Comparison of ENCODE assay signal across 30 mouse cellular contexts in the genomic region with DNA sequence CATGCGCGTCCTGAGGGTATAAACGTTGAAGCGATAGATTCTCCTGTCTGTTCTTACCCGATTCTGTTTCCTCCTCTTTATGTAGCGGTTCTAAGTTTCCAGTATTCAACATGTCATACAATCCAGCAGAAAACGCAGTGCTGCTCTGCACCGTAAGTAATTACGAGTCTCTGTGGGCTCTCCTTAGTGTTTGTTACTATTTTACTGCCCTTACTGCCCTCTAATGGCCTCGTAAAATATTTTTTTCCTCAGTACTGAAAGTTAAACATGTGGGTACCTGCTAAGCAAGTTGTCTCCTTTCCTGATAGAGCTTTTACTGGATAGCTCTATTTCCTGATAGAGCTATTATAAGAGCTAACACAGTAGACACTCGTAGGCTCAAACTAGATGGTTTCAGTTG. TPM values are rescaled to one million over a fixed set of nuclear protein-coding genes. Genes with fewer than 3 reads are reported as not detected.
DNase-seq lines count a peak whose midpoint lies in the region; ATAC-seq and TF ChIP-seq lines count a peak whose summit lies in the region.
"Had no signal": no experiment of that assay in that cellular context is flagged by ENCODE, and none has a peak within 500 bp of the region (broad histone marks: within the 10 kb centered on the region; RNA-seq: fewer than 3 reads in every experiment).

No protein-coding gene starts in this region.

- no peak for TF ChIP-seq POLR2A in heart, adult 2 months (IDR thresholded peaks at IDR 0.05; ENCODE audit: insufficient read depth, low read depth, low read length)

- DNase-seq in heart, adult 2 months, result no peak
- no peak for DNase-seq in heart, postnatal 25 days (ENCODE audit: low spot score)
- DNase-seq in kidney, adult 9 months, result peak; percentile 25
- peak; percentile 8 for DNase-seq in midbrain, postnatal 0 days (ENCODE audit: low spot score)
- DNase-seq in midbrain, embryonic 10.5 days (ENCODE audit: low spot score), result no peak
- DNase-seq in stomach, postnatal 0 days (ENCODE audit: low spot score), result no peak
- DNase-seq: adrenal gland, adult 2 months; cerebellum, adult 18-20 months; cerebellum, postnatal 14 days; gastrocnemius, postnatal 14 days; heart, adult 11 months; kidney, adult 8-10 months; kidney, postnatal 4 days; layer of hippocampus, adult 9-11 months; liver; lung, postnatal 10 days; thymus, postnatal 25 days had no signal

- no peaks in the 10 kb centered on the region for H3K27me3 ChIP-seq in heart, adult 2 months (ENCODE audit: control insufficient read depth, insufficient read depth, low read length)
- H3K27me3 ChIP-seq in kidney, embryonic 15.5 days, result no peaks in the 10 kb centered on the region
- H3K27me3 ChIP-seq in midbrain, postnatal 0 days (ENCODE audit: insufficient read depth, low read length), result no peaks in the 10 kb centered on the region
- no peaks in the 10 kb centered on the region for H3K27me3 ChIP-seq in midbrain, embryonic 10.5 days (ENCODE audit: low read depth, poor library complexity, severe bottlenecking)
- no peaks in the 10 kb centered on the region for H3K27me3 ChIP-seq in stomach, postnatal 0 days (ENCODE audit: control insufficient read depth, insufficient read depth, low read length)
- H3K27me3 ChIP-seq: forebrain, embryonic 12.5 days; heart, embryonic 13.5 days; liver, embryonic 15.5 days; midbrain, embryonic 12.5 days; neural tube, embryonic 12.5 days had no signal

- H3K4me3 ChIP-seq in heart, adult 2 months, result no peak overlapping the region
- no peak overlapping the region for H3K4me3 ChIP-seq in kidney, embryonic 15.5 days (replicated peaks)
- H3K4me3 ChIP-seq in midbrain, postnatal 0 days (ENCODE audit: low read depth, low read length), result no peak overlapping the region
- no peak overlapping the region for H3K4me3 ChIP-seq in midbrain, embryonic 10.5 days
- no peak overlapping the region for H3K4me3 ChIP-seq in stomach, postnatal 0 days (ENCODE audit: low read depth, low read length)
- H3K4me3 ChIP-seq: forebrain, embryonic 12.5 days; heart, embryonic 13.5 days; left cerebral cortex, adult 2 months; liver, embryonic 15.5 days; midbrain, embryonic 12.5 days; neural tube, embryonic 12.5 days had no signal

- H3K27ac ChIP-seq in heart, adult 2 months, result no peak overlapping the region
- H3K27ac ChIP-seq in kidney, embryonic 15.5 days, result no peak overlapping the region
- no peak overlapping the region for H3K27ac ChIP-seq in midbrain, postnatal 0 days (ENCODE audit: low read depth, low read length)
- H3K27ac ChIP-seq in midbrain, embryonic 10.5 days (replicated peaks), result no peak overlapping the region
- H3K27ac ChIP-seq in stomach, postnatal 0 days (replicated peaks), result no peak overlapping the region
- H3K27ac ChIP-seq: forebrain, embryonic 12.5 days; heart, embryonic 13.5 days; left cerebral cortex, adult 2 months; liver, embryonic 15.5 days; midbrain, embryonic 12.5 days; neural tube, embryonic 12.5 days had no signal

- H3K9ac ChIP-seq in heart, adult 2 months (ENCODE audit: low read depth, low read length), result no peak overlapping the region
- H3K9ac ChIP-seq in kidney, embryonic 15.5 days, result no peak overlapping the region
- no peak overlapping the region for H3K9ac ChIP-seq in midbrain, postnatal 0 days (replicated peaks; ENCODE audit: low read length, poor library complexity, severe bottlenecking)
- H3K9ac ChIP-seq in stomach, postnatal 0 days (ENCODE audit: low read length), result no peak overlapping the region
- H3K9ac ChIP-seq: forebrain, embryonic 12.5 days; heart, embryonic 13.5 days; liver, embryonic 15.5 days; midbrain, embryonic 12.5 days; neural tube, embryonic 12.5 days had no signal

- H3K4me2 ChIP-seq in kidney, embryonic 15.5 days, result no peak overlapping the region
- no peak overlapping the region for H3K4me2 ChIP-seq in midbrain, postnatal 0 days (ENCODE audit: low read depth, low read length, poor library complexity, severe bottlenecking)
- H3K4me2 ChIP-seq in stomach, postnatal 0 days (replicated peaks; ENCODE audit: low read depth), result no peak overlapping the region
- H3K4me2 ChIP-seq: forebrain, embryonic 12.5 days; heart, embryonic 13.5 days; liver, embryonic 15.5 days; midbrain, embryonic 12.5 days; neural tube, embryonic 12.5 days had no signal

- H3K9me3 ChIP-seq in kidney, embryonic 15.5 days (replicated peaks), result no peaks in the 10 kb centered on the region
- H3K9me3 ChIP-seq in midbrain, postnatal 0 days (ENCODE audit: low read length), result no peaks in the 10 kb centered on the region
- H3K9me3 ChIP-seq in midbrain, embryonic 10.5 days (replicated peaks), result no peaks in the 10 kb centered on the region
- H3K9me3 ChIP-seq in stomach, postnatal 0 days (ENCODE audit: control insufficient read depth, low read length), result no peaks in the 10 kb centered on the region
- H3K9me3 ChIP-seq: forebrain, embryonic 12.5 days; heart, embryonic 13.5 days; liver, embryonic 15.5 days; midbrain, embryonic 12.5 days; neural tube, embryonic 12.5 days had no signal

- H3K79me2 ChIP-seq in heart, adult 2 months (replicated peaks; ENCODE audit: control insufficient read depth, insufficient read depth, low read length), result no peaks in the 10 kb centered on the region

- intact Hi-C loops in heart, adult 2 months (cut with DNase I), result no loop called here
- intact Hi-C loops in heart, postnatal 25 days (cut with DNase I), result no loop called here

- no peak for TF ChIP-seq EP300 in heart, adult 2 months (IDR thresholded peaks at IDR 0.05; ENCODE audit: insufficient read depth, low read depth, low read length)
- TF ChIP-seq EP300 in stomach, postnatal 0 days (optimal IDR thresholded peaks at IDR 0.05), result no peak

- peak; percentile 21 for TF ChIP-seq CTCF in heart, adult 2 months (IDR thresholded peaks at IDR 0.05)
- TF ChIP-seq CTCF in midbrain, postnatal 0 days (IDR thresholded peaks at IDR 0.05), result peak; percentile 57
- peak; percentile 31 for TF ChIP-seq CTCF in stomach, postnatal 0 days (IDR thresholded peaks at IDR 0.05; ENCODE audit: low read depth)

- H3K4me1 ChIP-seq in heart, adult 2 months (ENCODE audit: control insufficient read depth, insufficient read depth, low read length), result no peaks in the 10 kb centered on the region
- H3K4me1 ChIP-seq in kidney, embryonic 15.5 days, result no peaks in the 10 kb centered on the region
- no peaks in the 10 kb centered on the region for H3K4me1 ChIP-seq in midbrain, postnatal 0 days (ENCODE audit: insufficient read depth, low read length)
- H3K4me1 ChIP-seq in midbrain, embryonic 10.5 days, result no peaks in the 10 kb centered on the region
- no peaks in the 10 kb centered on the region for H3K4me1 ChIP-seq in stomach, postnatal 0 days (replicated peaks; ENCODE audit: control insufficient read depth, insufficient read depth)
- H3K4me1 ChIP-seq: forebrain, embryonic 12.5 days; liver, embryonic 15.5 days; midbrain, embryonic 12.5 days had no signal

- no peaks in the 10 kb centered on the region; the same call in 1 of the 2 replicates for H3K36me3 ChIP-seq in heart, adult 2 months (ENCODE audit: control insufficient read depth, insufficient read depth, low read length)
- H3K36me3 ChIP-seq in kidney, embryonic 15.5 days, result peaks cover 97% of the 10 kb centered on the region
- peaks cover 84% of the 10 kb centered on the region for H3K36me3 ChIP-seq in midbrain, postnatal 0 days (ENCODE audit: insufficient read depth, low read length)
- peaks cover 99% of the 10 kb centered on the region for H3K36me3 ChIP-seq in midbrain, embryonic 10.5 days
- peaks cover 42% of the 10 kb centered on the region for H3K36me3 ChIP-seq in stomach, postnatal 0 days (ENCODE audit: control insufficient read depth, insufficient read depth, low read length)

- 77% methylated on average over 11 of the region's 11 CpGs for WGBS in heart, adult 2 months
- WGBS in kidney, embryonic 15.5 days, result 71% methylated on average over 11 of the region's 11 CpGs
- WGBS in midbrain, postnatal 0 days, result 69% methylated on average over 11 of the region's 11 CpGs
- WGBS in midbrain, embryonic 10.5 days, result 86% methylated on average over 11 of the region's 11 CpGs
- 78% methylated on average over 11 of the region's 11 CpGs for WGBS in stomach, postnatal 0 days

- no peak for ATAC-seq in kidney, embryonic 15.5 days (replicated peaks; ENCODE audit: low FRiP score)
- no peak for ATAC-seq in midbrain, postnatal 0 days (ENCODE audit: low FRiP score)
- ATAC-seq in stomach, postnatal 0 days (ENCODE audit: low FRiP score, low TSS enrichment), result no peak
- ATAC-seq in megakaryocyte progenitor cell, adult 5-6 weeks (replicated peaks; ENCODE audit: poor library complexity), result no peak
- ATAC-seq: hindbrain, embryonic 16.5 days had no signal

RNA-seq across cellular contexts. Expression of a gene that starts 21.5 kb away (rescaled TPM):
- 100 to 1,000 TPM; 107 to 125 TPM for total RNA-seq in heart, adult 2 months (2021)
- polyA plus RNA-seq in heart, adult 2 months (2012; rRNA removed), result 113 and 175 TPM in 2 replicates
- total RNA-seq in heart, postnatal 25 days (2021), result 100 to 1,000 TPM; 120 to 122 TPM
- polyA plus RNA-seq in kidney, embryonic 15.5 days (2015; fragmentation: Nextera tagmentation; extraction: Ambion mirVana), result 149 and 154 TPM in 2 replicates
- 154 and 200 TPM in 2 replicates for total RNA-seq in midbrain, postnatal 0 days (2014; rRNA removed)
- polyA plus RNA-seq in midbrain, postnatal 0 days (2015; fragmentation: Nextera tagmentation; extraction: Ambion mirVana), result 140 and 146 TPM in 2 replicates
- polyA plus RNA-seq in midbrain, embryonic 10.5 days (2016; fragmentation: Nextera tagmentation; extraction: Ambion mirVana), result 166 and 175 TPM in 2 replicates
- 82.9 and 92.0 TPM in 2 replicates for polyA plus RNA-seq in stomach, postnatal 0 days (2015; fragmentation: Nextera tagmentation; extraction: Ambion mirVana)
- 24.2 and 24.9 TPM in 2 replicates for total RNA-seq in megakaryocyte progenitor cell, adult 5-6 weeks (2015)
- 31.2 and 38.4 TPM in 2 replicates for total RNA-seq in megakaryocyte progenitor cell, adult 5-6 weeks (2017)

RNA-seq across cellular contexts. Expression of a gene that starts 22.5 kb away (rescaled TPM):
- total RNA-seq in heart, adult 2 months (2021), result 10 to 100 TPM; 41.5 to 43.2 TPM
- 63.3 and 78.3 TPM in 2 replicates for polyA plus RNA-seq in heart, adult 2 months (2012; rRNA removed)
- 10 to 100 TPM; 42.8 to 44.4 TPM for total RNA-seq in heart, postnatal 25 days (2021)
- polyA plus RNA-seq in kidney, embryonic 15.5 days (2015; fragmentation: Nextera tagmentation; extraction: Ambion mirVana), result 130 and 137 TPM in 2 replicates
- 70.3 and 78.7 TPM in 2 replicates for total RNA-seq in midbrain, postnatal 0 days (2014; rRNA removed)
- polyA plus RNA-seq in midbrain, postnatal 0 days (2015; fragmentation: Nextera tagmentation; extraction: Ambion mirVana), result 93.3 and 93.7 TPM in 2 replicates
- 106 and 129 TPM in 2 replicates for polyA plus RNA-seq in midbrain, embryonic 10.5 days (2016; fragmentation: Nextera tagmentation; extraction: Ambion mirVana)
- polyA plus RNA-seq in stomach, postnatal 0 days (2015; fragmentation: Nextera tagmentation; extraction: Ambion mirVana), result 79.3 and 84.2 TPM in 2 replicates
- total RNA-seq in megakaryocyte progenitor cell, adult 5-6 weeks (2015), result 68.0 and 69.0 TPM in 2 replicates
- 26.3 and 35.5 TPM in 2 replicates for total RNA-seq in megakaryocyte progenitor cell, adult 5-6 weeks (2017)

RNA-seq across cellular contexts. Expression of a gene that starts 22.8 kb away (rescaled TPM):
- total RNA-seq in heart, adult 2 months (2021), result 100 to 1,000 TPM in 1 of 2 experiments, 10 to 100 TPM in 1; 98.5 to 111 TPM
- 42.3 and 59.2 TPM in 2 replicates for polyA plus RNA-seq in heart, adult 2 months (2012; rRNA removed)
- 100 to 1,000 TPM; 104 to 113 TPM for total RNA-seq in heart, postnatal 25 days (2021)
- 221 and 237 TPM in 2 replicates for polyA plus RNA-seq in kidney, embryonic 15.5 days (2015; fragmentation: Nextera tagmentation; extraction: Ambion mirVana)
- 207 and 225 TPM in 2 replicates for total RNA-seq in midbrain, postnatal 0 days (2014; rRNA removed)
- 149 and 155 TPM in 2 replicates for polyA plus RNA-seq in midbrain, postnatal 0 days (2015; fragmentation: Nextera tagmentation; extraction: Ambion mirVana)
- polyA plus RNA-seq in midbrain, embryonic 10.5 days (2016; fragmentation: Nextera tagmentation; extraction: Ambion mirVana), result 175 and 206 TPM in 2 replicates
- polyA plus RNA-seq in stomach, postnatal 0 days (2015; fragmentation: Nextera tagmentation; extraction: Ambion mirVana), result 89.6 and 90.8 TPM in 2 replicates
- 146 and 159 TPM in 2 replicates for total RNA-seq in megakaryocyte progenitor cell, adult 5-6 weeks (2015)
- 140 and 152 TPM in 2 replicates for total RNA-seq in megakaryocyte progenitor cell, adult 5-6 weeks (2017)

RNA-seq across cellular contexts. Expression of a gene that starts 42.8 kb away (rescaled TPM):
- total RNA-seq in heart, adult 2 months (2021), result 100 to 1,000 TPM; 100 to 116 TPM
- 62.7 and 93.8 TPM in 2 replicates for polyA plus RNA-seq in heart, adult 2 months (2012; rRNA removed)
- 100 to 1,000 TPM; 109 to 114 TPM for total RNA-seq in heart, postnatal 25 days (2021)
- polyA plus RNA-seq in kidney, embryonic 15.5 days (2015; fragmentation: Nextera tagmentation; extraction: Ambion mirVana), result 125 and 132 TPM in 2 replicates
- total RNA-seq in midbrain, postnatal 0 days (2014; rRNA removed), result 64.6 and 72.8 TPM in 2 replicates
- polyA plus RNA-seq in midbrain, postnatal 0 days (2015; fragmentation: Nextera tagmentation; extraction: Ambion mirVana), result 66.8 and 67.6 TPM in 2 replicates
- 124 and 138 TPM in 2 replicates for polyA plus RNA-seq in midbrain, embryonic 10.5 days (2016; fragmentation: Nextera tagmentation; extraction: Ambion mirVana)
- polyA plus RNA-seq in stomach, postnatal 0 days (2015; fragmentation: Nextera tagmentation; extraction: Ambion mirVana), result 57.0 and 59.8 TPM in 2 replicates
- 26.0 and 46.0 TPM in 2 replicates for total RNA-seq in megakaryocyte progenitor cell, adult 5-6 weeks (2015)
- 93.6 and 140 TPM in 2 replicates for total RNA-seq in megakaryocyte progenitor cell, adult 5-6 weeks (2017)

RNA-seq across cellular contexts. Expression of a gene that starts 47.7 kb away (rescaled TPM):
- not detected for total RNA-seq in heart, adult 2 months (2021)
- polyA plus RNA-seq in heart, adult 2 months (2012; rRNA removed), result not detected in 2 replicates
- not detected for total RNA-seq in heart, postnatal 25 days (2021)
- polyA plus RNA-seq in kidney, embryonic 15.5 days (2015; fragmentation: Nextera tagmentation; extraction: Ambion mirVana), result not detected in 2 replicates
- 0.38 and 3.6 TPM in 2 replicates for total RNA-seq in midbrain, postnatal 0 days (2014; rRNA removed)
- polyA plus RNA-seq in midbrain, postnatal 0 days (2015; fragmentation: Nextera tagmentation; extraction: Ambion mirVana), result 0.12 TPM in 1 of 2 replicates, not detected in the other
- 5.5 and 6.9 TPM in 2 replicates for polyA plus RNA-seq in midbrain, embryonic 10.5 days (2016; fragmentation: Nextera tagmentation; extraction: Ambion mirVana)
- not detected in 2 replicates for polyA plus RNA-seq in stomach, postnatal 0 days (2015; fragmentation: Nextera tagmentation; extraction: Ambion mirVana)
- not detected in 2 replicates for total RNA-seq in megakaryocyte progenitor cell, adult 5-6 weeks (2015)
- total RNA-seq in megakaryocyte progenitor cell, adult 5-6 weeks (2017), result not detected in 2 replicates
- total RNA-seq: adrenal gland, adult 2 months; gastrocnemius, postnatal 14 days; hematopoietic stem cell, adult 5-6 weeks; MEL had no signal
- polyA plus RNA-seq: adrenal gland, adult 2 months; C2C12; heart, embryonic 13.5 days; liver, embryonic 15.5 days; spleen, adult 2 months had no signal

Comparison
In these comparisons a context has a peak if more than half of its experiments do, and no peak if none do; other contexts are left out.
1. DNase-seq: peak in kidney, adult 9 months (single experiment) and midbrain, postnatal 0 days (single experiment); none in heart, adult 2 months (0 of 2), heart, postnatal 25 days (single experiment), midbrain, embryonic 10.5 days (single experiment) and stomach, postnatal 0 days (single experiment).
2. Peak in every context shown above with its lines, with median percentiles within 50 percentile points of each other: CTCF ChIP-seq.